Mouse (Mus musculus) kidney, adult 8-10 months (tissue): ENCODE results near the gene Ankar.
A peak's percentile ranks its signal among the peaks of the same experiment; 100 is the strongest.

Experiments
- DNase-seq, 2 experiments: peaks; one replicate each; pipeline ENCODE4 v3.0.0; 2022

Gene Ankar

GRCm38 (mm10) chr1:72710753-72711653 is 10.6 kb upstream of the Ankar start, which contains the start of gene Rpl37a:
Gene Rpl37a, plus strand, starts transcription at chr1:72711290.
- peak; percentile 93 to 96 for DNase-seq

DNA sequence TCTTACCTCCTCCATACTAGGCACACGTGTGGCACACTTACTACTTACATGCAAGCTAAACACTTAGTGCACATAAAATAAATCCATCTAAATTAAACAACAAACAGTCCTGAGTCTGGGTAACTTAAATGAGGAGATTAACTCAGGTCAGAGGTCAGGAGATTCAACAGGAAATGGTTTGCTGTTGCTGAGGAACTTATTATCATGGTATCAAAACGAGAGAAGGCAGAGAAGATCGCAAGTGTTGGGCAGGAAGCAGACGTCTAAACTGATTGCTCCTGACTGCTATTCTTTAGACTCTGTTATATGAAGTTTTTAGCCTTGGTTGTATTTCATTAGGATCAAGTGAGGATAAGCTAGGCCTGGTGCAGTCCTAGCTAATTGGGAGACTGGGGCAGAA is 7.1 kb upstream of the Ankar start:
- no peak for DNase-seq

DNA sequence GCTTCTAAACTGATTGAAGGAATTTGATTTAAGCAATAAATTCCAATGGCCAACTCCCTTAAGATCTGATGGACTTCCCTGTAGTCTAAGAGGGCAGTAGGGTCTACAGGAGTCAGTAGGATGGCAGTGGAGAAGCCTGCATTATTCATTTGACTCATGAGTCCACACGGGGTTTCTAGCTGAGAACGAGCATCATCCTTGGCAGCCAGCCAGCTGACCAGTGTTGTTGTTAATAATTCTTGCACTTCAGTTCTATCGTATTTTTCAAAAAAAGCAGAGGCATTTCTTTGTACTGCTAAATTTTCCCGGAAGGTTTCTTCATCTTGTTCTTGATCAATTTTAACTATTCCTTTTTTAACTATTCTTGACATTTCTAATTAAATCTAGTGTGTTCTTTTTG is 1.7 kb downstream of the Ankar start:
- peak in 1 of 2 experiments; percentile 22 for DNase-seq

- no peak for DNase-seq
Observed at GRCm38 (mm10) chr1:72696256-72696655, 4.1 kb downstream of the Ankar start.

DNA sequence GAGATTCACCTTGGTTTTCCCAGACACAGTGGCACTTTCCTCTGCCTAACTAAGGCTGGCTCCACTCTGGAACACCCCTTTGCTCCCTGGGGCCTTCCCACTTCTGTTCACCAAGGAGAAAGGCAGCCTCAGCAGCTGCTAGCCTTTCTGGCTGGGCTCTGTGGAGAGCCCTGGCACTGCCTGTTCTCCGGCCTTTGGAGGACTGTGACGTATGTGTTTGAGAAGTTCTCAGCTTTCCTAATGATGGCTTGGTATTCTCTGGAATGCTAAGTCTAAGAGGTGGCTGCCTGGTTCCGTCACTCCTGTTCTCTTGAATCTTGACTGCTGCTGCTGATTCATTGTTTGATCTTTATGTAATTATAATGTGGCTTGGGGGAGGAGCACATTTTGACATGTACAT is 27.3 kb downstream of the Ankar start:
- no peak for DNase-seq

DNA sequence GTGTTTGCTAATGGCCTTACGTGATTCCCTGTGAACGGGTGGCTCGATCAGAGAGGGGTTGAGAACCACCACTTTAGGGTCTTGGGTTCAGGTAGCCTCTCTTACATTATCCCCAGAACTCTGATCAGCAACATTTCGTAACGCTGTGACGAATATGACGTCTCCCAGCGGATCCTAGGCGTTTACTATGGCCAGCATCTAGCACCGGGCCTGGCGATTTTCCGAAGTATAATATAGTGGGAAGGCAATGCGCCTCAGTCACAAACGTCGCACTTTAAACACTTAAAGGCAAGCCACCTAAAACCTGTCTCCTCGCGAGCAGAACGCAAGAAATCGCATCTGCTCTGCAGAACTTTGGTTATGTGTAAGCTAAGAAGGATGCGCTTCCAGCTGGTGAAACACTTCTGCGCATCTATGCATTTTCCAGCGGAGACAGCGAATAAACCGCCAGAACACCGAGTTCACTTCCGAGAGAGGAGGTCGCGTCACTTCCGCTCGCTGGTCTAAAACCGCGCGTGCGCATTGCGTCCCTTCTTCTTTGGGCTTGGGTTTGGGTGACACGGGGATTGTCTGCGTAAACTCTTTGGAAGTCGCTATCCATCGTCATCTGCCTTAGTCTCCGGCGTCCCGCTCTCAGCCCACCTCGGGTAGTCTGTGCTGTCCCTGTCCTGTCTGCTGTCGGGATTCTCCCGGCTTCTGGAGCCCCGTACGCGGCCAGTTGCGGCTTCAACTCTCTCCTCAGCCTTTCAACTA is 59.5 kb downstream of the Ankar start:
- peak; percentile 18 to 28 for DNase-seq

GRCm38 (mm10) chr1:72635221-72635620 is 65.2 kb downstream of the Ankar start:
- DNase-seq, result no peak

- no peak for DNase-seq
Observed at GRCm38 (mm10) chr1:72612172-72612571, 88.2 kb downstream of the Ankar start.

GRCm38 (mm10) chr1:72609887-72610877 is 90.2 kb downstream of the Ankar start:
- DNase-seq, result peak; percentile 65 to 72

DNA sequence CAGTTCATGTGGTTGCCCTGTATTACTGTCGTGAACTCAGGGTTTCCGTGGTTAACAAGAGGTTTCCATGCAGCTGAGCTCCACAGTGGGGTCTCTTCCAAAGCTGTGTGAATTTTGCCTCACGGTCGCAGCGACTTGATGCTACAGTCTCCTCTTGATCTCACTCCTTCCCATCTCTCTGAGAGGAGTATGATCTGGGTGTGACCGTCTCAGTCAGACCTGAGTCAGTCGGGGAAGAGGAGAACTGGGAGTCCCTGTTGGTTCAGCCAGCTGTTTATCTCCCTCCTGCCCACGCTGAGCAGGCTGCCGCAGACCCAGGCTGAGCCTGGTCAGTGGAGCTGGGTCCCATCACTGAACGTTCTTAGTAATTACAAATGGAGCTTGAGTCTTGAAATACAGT is 91.2 kb downstream of the Ankar start:
- no peak for DNase-seq

GRCm38 (mm10) chr1:72606186-72606673 is 94.1 kb downstream of the Ankar start:
- DNase-seq, result no peak

DNA sequence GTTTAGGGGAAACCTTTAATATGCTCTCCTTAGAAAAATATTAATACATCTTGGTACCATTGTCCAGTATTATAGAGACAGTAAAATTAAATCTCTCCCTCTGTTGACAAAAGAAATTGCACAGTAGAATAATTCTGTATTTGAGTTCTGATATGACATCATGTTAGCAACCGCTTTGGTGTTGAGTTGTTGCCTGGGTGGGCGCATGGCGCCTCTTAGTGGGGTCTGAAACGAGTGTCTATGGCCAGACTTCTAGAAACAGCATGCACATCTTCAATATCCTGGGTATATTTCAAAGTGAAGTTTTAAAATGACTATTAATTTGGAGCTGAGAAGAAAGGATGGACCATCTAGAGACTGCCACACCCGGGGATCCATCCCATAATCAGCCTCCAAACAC is 97.6 kb downstream of the Ankar start:
- DNase-seq, result no peak

DNA sequence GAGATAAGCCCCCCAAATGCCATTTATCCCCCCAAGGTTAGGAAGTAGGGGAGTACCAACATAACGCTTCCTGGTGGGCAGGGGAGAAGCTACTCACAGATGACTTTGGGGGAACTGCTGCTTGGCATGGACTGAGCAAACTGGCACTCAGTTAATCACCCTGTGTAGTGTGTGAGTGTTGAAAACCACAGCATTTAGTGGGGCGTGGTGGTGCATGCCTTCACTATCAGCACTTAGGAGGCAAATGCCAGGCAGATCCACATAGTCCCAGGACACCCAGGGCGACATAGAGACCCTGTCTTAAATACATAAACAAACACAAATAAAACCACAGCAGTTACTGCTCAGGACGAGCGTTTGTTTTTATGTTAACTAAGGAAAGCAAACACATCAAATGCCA is 98.2 kb downstream of the Ankar start:
- DNase-seq, result no peak

DNA sequence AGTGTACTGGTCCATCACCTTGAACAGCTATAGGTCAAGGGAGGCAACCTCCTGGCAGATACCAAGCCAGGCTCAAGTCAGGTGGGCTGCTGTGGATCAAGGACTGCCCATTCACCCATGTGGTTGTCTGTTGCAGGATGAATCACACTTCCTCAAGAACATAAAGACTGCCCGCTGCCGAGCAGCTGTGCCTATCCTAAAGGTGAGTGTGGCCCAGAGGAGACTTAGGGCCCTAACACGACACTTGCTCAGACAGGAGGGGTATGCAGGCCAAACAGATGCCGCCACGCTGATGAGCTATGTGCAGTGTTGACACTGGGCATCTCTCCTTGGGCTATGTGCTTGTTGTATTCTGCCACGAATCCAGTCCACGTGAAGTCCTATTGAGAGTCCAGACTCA is 99.1 kb downstream of the Ankar start:
- no peak for DNase-seq

DNA sequence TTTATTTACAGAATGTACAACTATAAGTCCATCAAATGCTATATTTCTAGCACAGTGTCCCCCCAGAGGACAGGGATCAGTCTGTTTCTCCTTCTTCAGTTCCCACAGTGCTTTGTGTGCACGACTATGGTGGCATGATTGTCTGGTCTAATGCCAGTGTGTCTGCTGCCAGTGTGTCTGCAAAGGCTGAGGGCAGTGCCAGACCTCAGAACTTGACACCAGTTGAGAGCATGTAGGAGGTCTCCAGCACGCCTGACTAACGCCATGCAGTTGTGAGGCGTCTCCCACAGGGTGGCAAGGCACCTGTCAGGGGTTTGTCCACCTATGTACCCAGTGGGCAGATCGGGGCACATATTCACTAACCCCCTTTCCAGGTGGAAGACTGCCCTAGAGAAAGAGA is 99.6 kb downstream of the Ankar start:
- DNase-seq, result no peak

- peak; percentile 70 to 87 for DNase-seq
Observed at GRCm38 (mm10) chr1:72599146-72600101, 101.0 kb downstream of the Ankar start.

- no peak for DNase-seq
Observed at GRCm38 (mm10) chr1:72596231-72596630, 104.1 kb downstream of the Ankar start.

- DNase-seq, result no peak
Observed at GRCm38 (mm10) chr1:72595686-72596085, 104.7 kb downstream of the Ankar start.

GRCm38 (mm10) chr1:72593340-72593951 is 106.9 kb downstream of the Ankar start:
- peak; percentile 46 to 47 for DNase-seq
